Mouse (Mus musculus) kidney, adult 2 months (tissue): ENCODE measurements at regions not wholly inside any gene's neighbourhood (a gene's known extent, or its start where the extent isn't known, plus 50 kb on each side); places are given as distances from the start of the nearest gene placed in this dataset.

Experiments used
- CTCF ChIP-seq: fragments of 200-500 bp; conservative IDR thresholded peaks from 2 replicates; pipeline ENCODE4 v1.5.1; 2011; ENCODE audit warnings: low read depth, mild to moderate bottlenecking, control low read depth, low read length, moderate library complexity, mixed read lengths; ENCODE audit not compliant: insufficient read depth, insufficient read length
- POLR2A ChIP-seq: fragments of 200-500 bp; IDR thresholded peaks from one replicate; pipeline ENCODE4 v1.6.1; 2011; ENCODE audit warnings: low read depth, low read length, control low read depth

GRCm38 (mm10) chr15:10076061-10076400 lies 101.0 kb upstream of the Prlr start:
- TF ChIP-seq CTCF (no peak), POLR2A (no peak)
